Mouse (Mus musculus) liver, embryonic 14.5 days (tissue): ENCODE results near the gene Gm11733. TPM values are rescaled to one million over a fixed set of nuclear protein-coding genes. Genes with fewer than 3 reads are reported as not detected.

Source experiments
- ATAC-seq: fragments of 200-750 bp; cut with Nextera tagmentation; 2 replicates; pipeline ENCODE4 v1.8.0; 2017; ENCODE audit warnings: moderate number of reproducible peaks, mild to moderate bottlenecking, moderate library complexity; ENCODE audit not compliant: insufficient read depth
- DNase-seq, 3 experiments: peaks; one replicate each; pipeline ENCODE4 v3.0.0-alpha.2; 2012 to 2013; ENCODE audit warnings: low read depth in 3 of 3, low spot score in 3 of 3
- H3K27ac ChIP-seq: fragments of 300-500 bp; sonication (generic); 2 replicates; pipeline ENCODE4 v1.5.1; 2014; ENCODE audit warnings: moderate library complexity, mild to moderate bottlenecking, control low read depth, inconsistent platforms
- H3K27me3 ChIP-seq: fragments of 300-500 bp; sonication (generic); 2 replicates; pipeline ENCODE4 v1.6.1; 2014; ENCODE audit warnings: mild to moderate bottlenecking, low read length, moderate library complexity; ENCODE audit not compliant: control insufficient read depth, insufficient read depth
- H3K36me3 ChIP-seq: fragments of 300-500 bp; sonication (generic); replicated peaks from 2 replicates; pipeline ENCODE4 v1.6.1; 2014; ENCODE audit warnings: low read depth; ENCODE audit not compliant: control insufficient read depth, insufficient read depth
- H3K4me1 ChIP-seq, 2 experiments: fragments of 200-500 bp in 1 of 2; fragments of 300-500 bp in 1 of 2; sonication (generic) in 1 of 2; replicated peaks; 2 replicates each; pipeline ENCODE4 v1.6.1; 2012 to 2014; ENCODE audit warnings: antibody characterized with exemption in 1 of 2, inconsistent platforms in 1 of 2, low read length in 1 of 2; ENCODE audit not compliant: control insufficient read depth in 2 of 2, insufficient read depth in 2 of 2
- H3K4me2 ChIP-seq: fragments of 300-500 bp; sonication (generic); 2 replicates; pipeline ENCODE4 v1.6.1; 2014; ENCODE audit warnings: low read depth, mild to moderate bottlenecking, control low read depth, moderate library complexity
- H3K4me3 ChIP-seq, 2 experiments: fragments of 200-500 bp in 1 of 2; fragments of 300-500 bp in 1 of 2; sonication (generic) in 1 of 2; 2 replicates each; pipeline ENCODE4 v1.5.1; 2012 to 2014; ENCODE audit warnings: low read depth in 2 of 2, low read length in 2 of 2, mild to moderate bottlenecking in 2 of 2, control low read depth in 1 of 2, inconsistent platforms in 1 of 2, moderate library complexity in 1 of 2; ENCODE audit not compliant: insufficient read depth in 1 of 2
- H3K9ac ChIP-seq: fragments of 300-500 bp; sonication (generic); replicated peaks from 2 replicates; pipeline ENCODE4 v1.6.1; 2014; ENCODE audit warnings: mild to moderate bottlenecking, control low read depth, moderate library complexity
- H3K9me3 ChIP-seq: fragments of 300-500 bp; sonication (generic); 2 replicates; pipeline ENCODE4 v1.6.1; 2016; ENCODE audit warnings: low read length, mixed read lengths; ENCODE audit not compliant: control insufficient read depth
- CTCF ChIP-seq: IDR thresholded peaks from 2 replicates; pipeline ENCODE4 v1.5.1; 2016; ENCODE audit warnings: antibody characterized with exemption, low read depth, control low read depth
- EP300 ChIP-seq: IDR thresholded peaks from 2 replicates; pipeline ENCODE4 v1.6.1; 2016; ENCODE audit warnings: antibody characterized with exemption, low read depth
- WGBS: fragments of 180-500 bp; shearing (Covaris S2); extraction: QIAGEN DNeasy Blood & Tissue Kit; methylation state at CpG from one replicate; pipeline ENCODE4 v1.1.7; 2014; ENCODE audit not compliant: insufficient replicate concordance; 5-methylcytosine and 5-hydroxymethylcytosine counted together
- polyA plus RNA-seq, 2 experiments: library from polyadenylated mRNA; depleted of rRNA in 1 of 2; stranded (reverse) in 1 of 2; unstranded in 1 of 2; fragments of >200 nt; fragmentation: Nextera tagmentation in 1 of 2; extraction: Ambion mirVana in 1 of 2; gene quantifications; 2 replicates each; pipeline versions ENCODE4 v1.2.1 to v1.2.3; 2012 to 2014

Gm11733 gene
- polyA plus RNA-seq (2012; rRNA removed) (not detected in 2 replicates), polyA plus RNA-seq (2014; fragmentation: Nextera tagmentation; extraction: Ambion mirVana) (not detected in 2 replicates)

- H3K4me3 ChIP-seq: no peak within 1 kb of the TSS
Measured at GRCm38 (mm10) chr11:117484198-117484597, at the start of gene Gm11733. Gene Gm11733, plus strand, starts transcription at chr11:117484368.

DNA sequence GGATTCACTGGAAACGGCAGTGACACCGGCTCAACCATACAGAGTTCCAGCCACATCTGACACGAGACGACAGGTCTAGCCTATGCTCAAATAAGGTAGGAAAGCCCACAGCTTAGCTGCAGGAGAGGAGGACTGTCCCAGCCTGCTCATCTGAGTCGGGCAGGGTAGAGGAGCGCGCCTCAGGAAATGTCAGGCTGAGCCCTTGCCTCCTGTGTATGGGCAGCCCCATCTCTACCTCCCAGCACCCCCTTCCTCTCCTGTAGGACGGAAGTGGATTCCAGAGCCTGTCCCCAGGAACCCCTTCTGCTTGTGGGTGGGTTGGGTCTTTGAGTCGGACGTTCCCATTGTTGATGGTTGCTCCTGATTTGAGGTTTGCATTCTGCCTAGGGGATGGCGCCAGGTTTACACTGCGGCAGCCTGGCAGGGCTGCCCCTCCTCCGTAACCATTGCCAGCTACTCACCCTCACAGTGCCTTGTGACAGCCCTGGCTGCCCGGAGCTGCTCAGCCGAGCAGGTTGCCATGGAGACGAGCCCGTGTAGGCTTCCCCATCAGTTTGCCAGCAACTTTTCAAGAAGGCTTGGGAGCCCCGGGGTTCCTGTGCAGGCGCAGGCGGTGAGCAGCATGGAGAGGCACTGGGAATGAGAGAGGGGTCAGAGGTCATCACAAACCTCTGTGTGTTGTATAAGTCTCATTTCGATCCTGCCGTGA is 47.6 kb upstream of the Gm11733 start:
- no peak overlapping the region for H3K4me2 ChIP-seq
- H3K27me3 ChIP-seq: peaks cover 11% of the 10 kb centered on the region
- H3K9ac ChIP-seq: no peak overlapping the region
- H3K4me3 ChIP-seq: no peak overlapping the region
- DNase-seq (no peak), ATAC-seq (no peak)
- no peaks in the 10 kb centered on the region for H3K9me3 ChIP-seq
- H3K27ac ChIP-seq: no peak overlapping the region
- no peaks in the 10 kb centered on the region for H3K36me3 ChIP-seq
- TF ChIP-seq EP300 (no peak), CTCF (no peak)
- 23% methylated on average over 22 of the region's 22 CpGs for WGBS
- H3K4me1 ChIP-seq: no peaks in the 10 kb centered on the region

More at GRCm38 (mm10) chr11:117484198-117484597, at the start of gene Gm11733:
- TF ChIP-seq CTCF: no peak
- no peak for TF ChIP-seq EP300
- no peak within 1 kb of the TSS; the same call in 1 of the 2 replicates for H3K4me2 ChIP-seq
- ATAC-seq (no peak), DNase-seq (no peak)
- WGBS: 35% methylated on average over 12 of the region's 12 CpGs
- H3K9me3 ChIP-seq: no peaks in the 10 kb centered on the region
- H3K4me1 ChIP-seq: no peaks in the 10 kb centered on the region; a peak in 1 of 4 replicates
- no peak within 1 kb of the TSS for H3K27ac ChIP-seq
- no peak within 1 kb of the TSS for H3K9ac ChIP-seq
- H3K36me3 ChIP-seq: no peaks in the 10 kb centered on the region
- no peaks in the 10 kb centered on the region; the same call in none of the 2 replicates for H3K27me3 ChIP-seq

GRCm38 (mm10) chr11:117437110-117437490 is 47.1 kb upstream of the Gm11733 start:
- Histone ChIP-seq H3K27ac (no peak overlapping the region), H3K27me3 (peaks cover 11% of the 10 kb centered on the region), H3K9ac (no peak overlapping the region), H3K9me3 (no peaks in the 10 kb centered on the region), H3K36me3 (no peaks in the 10 kb centered on the region), H3K4me3 (no peak overlapping the region), H3K4me2 (no peak overlapping the region), H3K4me1 (no peaks in the 10 kb centered on the region)
- ATAC-seq (no peak), DNase-seq (no peak)
- WGBS: 42% methylated on average over 7 of the region's 7 CpGs
- TF ChIP-seq EP300 (no peak), CTCF (no peak)

DNA sequence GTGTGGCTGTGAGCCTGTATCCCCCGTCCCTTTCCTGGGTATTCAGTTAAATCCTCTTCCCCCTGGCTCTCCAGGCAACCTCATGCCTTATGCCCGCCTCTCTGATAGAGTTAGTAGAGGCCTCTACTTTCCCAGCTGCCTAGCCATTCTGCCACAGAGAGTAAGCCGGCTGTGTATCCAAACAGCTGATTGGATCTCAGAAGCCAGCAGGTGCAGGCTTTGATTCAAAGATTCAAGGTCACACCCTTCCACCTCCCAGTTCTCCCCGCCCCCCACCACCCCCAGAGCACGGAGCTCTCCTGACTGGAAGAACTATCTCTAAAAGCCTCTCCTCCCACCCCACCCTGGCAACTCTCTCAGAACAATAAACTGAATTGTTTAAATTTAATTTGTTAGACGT is 45.8 kb upstream of the Gm11733 start:
- Histone ChIP-seq H3K27ac (no peak overlapping the region), H3K27me3 (peaks cover 11% of the 10 kb centered on the region), H3K9me3 (no peaks in the 10 kb centered on the region), H3K9ac (no peak overlapping the region), H3K36me3 (no peaks in the 10 kb centered on the region), H3K4me2 (no peak overlapping the region), H3K4me3 (no peak overlapping the region), H3K4me1 (no peaks in the 10 kb centered on the region)
- ATAC-seq (no peak), DNase-seq (no peak)
- TF ChIP-seq CTCF (no peak), EP300 (no peak)
- WGBS: 21% methylated on average over 6 of the region's 6 CpGs

- Histone ChIP-seq H3K4me3 (no peak overlapping the region), H3K4me1 (no peaks in the 10 kb centered on the region), H3K27ac (no peak overlapping the region), H3K9me3 (no peaks in the 10 kb centered on the region), H3K36me3 (no peaks in the 10 kb centered on the region), H3K27me3 (peaks cover 11% of the 10 kb centered on the region), H3K9ac (no peak overlapping the region), H3K4me2 (no peak overlapping the region)
- WGBS: 17% methylated on average over 22 of the region's 22 CpGs
- ATAC-seq (no peak), DNase-seq (no peak)
- TF ChIP-seq CTCF (no peak), EP300 (no peak)
Measured at GRCm38 (mm10) chr11:117440865-117441425, 43.2 kb upstream of the Gm11733 start.
